Comparison of ENCODE assay signal across 17 mouse cellular contexts in the genomic region with DNA sequence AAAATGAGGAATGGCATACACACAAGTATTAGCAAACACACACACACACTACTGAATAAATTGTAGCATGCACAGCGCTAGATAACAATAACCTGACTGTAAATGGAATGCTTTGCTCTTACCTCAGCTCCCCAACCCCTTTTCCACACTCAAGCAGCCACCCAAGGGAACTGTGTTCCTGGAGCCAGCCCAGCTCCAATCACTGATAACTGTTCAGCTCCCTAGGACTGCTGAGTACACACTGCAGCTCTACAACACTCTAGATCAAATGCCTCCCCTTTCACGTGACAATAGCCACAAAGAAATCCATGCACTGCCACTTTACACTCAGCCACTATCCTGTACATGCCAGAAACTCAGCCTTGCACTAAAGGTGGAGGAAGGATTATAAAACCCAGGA. TPM values are rescaled to one million over a fixed set of nuclear protein-coding genes. Genes with fewer than 3 reads are reported as not detected.
DNase-seq lines count a peak whose midpoint lies in the region; ATAC-seq and TF ChIP-seq lines count a peak whose summit lies in the region.
"Had no signal": no experiment of that assay in that cellular context is flagged by ENCODE, and none has a peak within 500 bp of the region (broad histone marks: within the 10 kb centered on the region; RNA-seq: fewer than 3 reads in every experiment).

No protein-coding gene starts in this region.

- H3K9me3 ChIP-seq in heart, embryonic 13.5 days = no peaks in the 10 kb centered on the region
- no peaks in the 10 kb centered on the region for H3K9me3 ChIP-seq in lung, embryonic 14.5 days (ENCODE audit: low read depth, low read length)
- no peaks in the 10 kb centered on the region for H3K9me3 ChIP-seq in stomach, postnatal 0 days (ENCODE audit: control insufficient read depth, low read length)
- H3K9me3 ChIP-seq: midbrain, embryonic 10.5 days; neural tube, embryonic 12.5 days had no signal

- TF ChIP-seq CTCF in lung, adult 2 months (IDR thresholded peaks at IDR 0.05; ENCODE audit: insufficient read depth, low read length) = no peak
- TF ChIP-seq CTCF in lung, embryonic 14.5 days (IDR thresholded peaks at IDR 0.05; ENCODE audit: low read depth) = no peak
- TF ChIP-seq CTCF in stomach, postnatal 0 days (IDR thresholded peaks at IDR 0.05; ENCODE audit: low read depth) = no peak

- peaks cover 30% of the 10 kb centered on the region for H3K4me1 ChIP-seq in lung, adult 2 months (ENCODE audit: control insufficient read depth, insufficient read depth, low read length)
- H3K4me1 ChIP-seq in heart, embryonic 13.5 days = peaks cover 76% of the 10 kb centered on the region
- H3K4me1 ChIP-seq in lung, embryonic 14.5 days (ENCODE audit: insufficient read depth) = peaks cover 9% of the 10 kb centered on the region
- peaks cover 6% of the 10 kb centered on the region; the same call in 1 of the 2 replicates for H3K4me1 ChIP-seq in stomach, postnatal 0 days (replicated peaks; ENCODE audit: control insufficient read depth, insufficient read depth)

- DNase-seq in lung, adult 18-20 months = peak; percentile 66 to 75
- no peak for DNase-seq in lung, adult 2 months
- peak; percentile 48 for DNase-seq in lung, embryonic 14.5 days
- DNase-seq in stomach, postnatal 0 days (ENCODE audit: low spot score) = peak; percentile 72
- no peak for DNase-seq in layer of hippocampus, postnatal 14 days (ENCODE audit: low spot score in 2 of 2)
- DNase-seq in spleen, adult 18-20 months = no peak
- DNase-seq: adrenal gland, adult 2 months; cerebellum, adult 11 months; gastrocnemius, postnatal 25 days; kidney, postnatal 4 days; right cerebral cortex, adult 18-20 months had no signal

- H3K4me3 ChIP-seq in lung, adult 2 months (replicated peaks; ENCODE audit: extremely low read depth, low read depth, low read length) = no peak overlapping the region
- H3K4me3 ChIP-seq in heart, embryonic 13.5 days = no peak overlapping the region
- no peak overlapping the region for H3K4me3 ChIP-seq in lung, embryonic 14.5 days (ENCODE audit: low read depth, low read length)
- no peak overlapping the region for H3K4me3 ChIP-seq in stomach, postnatal 0 days (ENCODE audit: low read depth, low read length)
- H3K4me3 ChIP-seq: midbrain, embryonic 10.5 days; neural tube, embryonic 12.5 days had no signal

- no peaks in the 10 kb centered on the region for H3K36me3 ChIP-seq in heart, embryonic 13.5 days
- H3K36me3 ChIP-seq in lung, embryonic 14.5 days (ENCODE audit: insufficient read depth) = no peaks in the 10 kb centered on the region; the same call in 1 of the 2 replicates
- no peaks in the 10 kb centered on the region for H3K36me3 ChIP-seq in stomach, postnatal 0 days (ENCODE audit: control insufficient read depth, insufficient read depth, low read length)
- H3K36me3 ChIP-seq: neural tube, embryonic 12.5 days had no signal

- H3K4me2 ChIP-seq in heart, embryonic 13.5 days = peak overlapping the region; percentile 22
- no peak overlapping the region for H3K4me2 ChIP-seq in lung, embryonic 14.5 days
- H3K4me2 ChIP-seq in stomach, postnatal 0 days (replicated peaks; ENCODE audit: low read depth) = no peak overlapping the region
- H3K4me2 ChIP-seq: liver, embryonic 11.5 days; neural tube, embryonic 12.5 days had no signal

- peak overlapping the region; percentile 37; the same call in 1 of the 2 replicates for H3K9ac ChIP-seq in heart, embryonic 13.5 days
- no peak overlapping the region for H3K9ac ChIP-seq in lung, embryonic 14.5 days
- no peak overlapping the region for H3K9ac ChIP-seq in stomach, postnatal 0 days (ENCODE audit: low read length)
- H3K9ac ChIP-seq: neural tube, embryonic 12.5 days had no signal

- ATAC-seq in heart, embryonic 13.5 days (ENCODE audit: extremely low read depth, insufficient number of reproducible peaks, low FRiP score, low TSS enrichment) = peak; percentile 77
- ATAC-seq in lung, embryonic 14.5 days (ENCODE audit: insufficient read depth) = peak; percentile 85
- peak; percentile 90 for ATAC-seq in stomach, postnatal 0 days (ENCODE audit: low FRiP score, low TSS enrichment)
- ATAC-seq: inflammation-experienced regulatory T-cells, adult 6 months; Patski had no signal

- no peak for TF ChIP-seq EP300 in stomach, postnatal 0 days (optimal IDR thresholded peaks at IDR 0.05)

- no peak for TF ChIP-seq POLR2A in lung, adult 2 months (IDR thresholded peaks at IDR 0.05; ENCODE audit: borderline replicate concordance, extremely low read depth, low read depth, low read length)

- WGBS in lung, adult 2 months = 34% methylated on average over 2 of the region's 2 CpGs
- WGBS in heart, embryonic 13.5 days = 16% methylated on average over 2 of the region's 2 CpGs
- 60% methylated on average over 2 of the region's 2 CpGs for WGBS in lung, embryonic 14.5 days
- 42% methylated on average over 2 of the region's 2 CpGs for WGBS in stomach, postnatal 0 days

- no peaks in the 10 kb centered on the region for H3K27me3 ChIP-seq in heart, embryonic 13.5 days (replicated peaks)
- no peaks in the 10 kb centered on the region for H3K27me3 ChIP-seq in lung, embryonic 14.5 days (ENCODE audit: insufficient read depth, low read length)
- no peaks in the 10 kb centered on the region for H3K27me3 ChIP-seq in stomach, postnatal 0 days (ENCODE audit: control insufficient read depth, insufficient read depth, low read length)
- H3K27me3 ChIP-seq: neural tube, embryonic 12.5 days; Patski had no signal

- peak overlapping the region; percentile 87 for H3K27ac ChIP-seq in heart, embryonic 13.5 days (replicated peaks)
- 0 out of 2 replicates have a peak overlapping the region, but pooled peaks have one; percentile 0 for H3K27ac ChIP-seq in lung, embryonic 14.5 days (ENCODE audit: low read depth)
- 0 out of 2 replicates have a peak overlapping the region, but pooled peaks have one; percentile 25 for H3K27ac ChIP-seq in stomach, postnatal 0 days (replicated peaks)
- H3K27ac ChIP-seq: midbrain, embryonic 10.5 days; neural tube, embryonic 12.5 days had no signal

RNA-seq across cellular contexts. Expression of a gene that starts 36.8 kb away (rescaled TPM):
- polyA plus RNA-seq in lung, adult 2 months (2012; rRNA removed) = 13.8 and 23.3 TPM in 2 replicates
- 8.5 and 8.8 TPM in 2 replicates for polyA plus RNA-seq in heart, embryonic 13.5 days (2015; fragmentation: Nextera tagmentation; extraction: Ambion mirVana)
- polyA plus RNA-seq in lung, embryonic 14.5 days (2014; fragmentation: Nextera tagmentation; extraction: Ambion mirVana) = 19.9 and 20.3 TPM in 2 replicates
- polyA plus RNA-seq in stomach, postnatal 0 days (2015; fragmentation: Nextera tagmentation; extraction: Ambion mirVana) = 8.3 and 8.9 TPM in 2 replicates
- 10 to 100 TPM; 79.3 to 81.5 TPM for total RNA-seq in layer of hippocampus, postnatal 14 days (2021)

Comparison
In these comparisons a context has a peak if more than half of its experiments do, and no peak if none do; other contexts are left out.
1. DNase-seq: peak in lung, adult 18-20 months (2 of 2), lung, embryonic 14.5 days (single experiment) and stomach, postnatal 0 days (single experiment); none in lung, adult 2 months (single experiment), layer of hippocampus, postnatal 14 days (0 of 2) and spleen, adult 18-20 months (0 of 2).
2. H3K27ac ChIP-seq: peak in every context shown above with its lines; median percentile 87 in heart, embryonic 13.5 days; 25 in stomach, postnatal 0 days; 0 in lung, embryonic 14.5 days.
3. Peak in every context shown above with its lines, with median percentiles within 50 percentile points of each other: ATAC-seq.